Mouse (Mus musculus) heart, adult 18-20 months (tissue): ENCODE measurements around the gene Armc9. TPM values are rescaled to one million over a fixed set of nuclear protein-coding genes. Genes with fewer than 3 reads are reported as not detected.

Experiments used
- DNase-seq, 2 experiments: peaks; one replicate each; pipeline ENCODE4 v3.0.0; 2021 to 2022; ENCODE audit warnings: mixed read lengths in 1 of 2
- long read RNA-seq, 2 experiments: library from polyadenylated mRNA; stranded (forward); transcript quantifications; one replicate each; pipeline ENCODE4 v2.0.0; 2021
- total RNA-seq, 2 experiments: library from RNA; stranded (reverse); gene quantifications; 2 replicates each; pipeline ENCODE4 v1.2.3; 2021

Gene Armc9
- total RNA-seq: 1 to 10 TPM; 3.1 to 3.5 TPM
- long read RNA-seq, experiment 1, full-length matches to known transcripts: 4 of 6 reads
- long read RNA-seq, experiment 1, partial matches to known transcripts: 0 of 6 reads
- long read RNA-seq, experiment 1, other reads (novel, unspliced or antisense): 2 of 6 reads
- long read RNA-seq, experiment 2, partial matches to known transcripts: 2 of 4 reads
- long read RNA-seq, experiment 2, other reads (novel, unspliced or antisense): 1 of 4 reads

GRCm38 (mm10) chr1:86154133-86154823 lies at the start of gene Armc9:
Armc9 (plus strand) TSS chr1:86154780.
- peak; percentile 96 to 98 for DNase-seq

DNA sequence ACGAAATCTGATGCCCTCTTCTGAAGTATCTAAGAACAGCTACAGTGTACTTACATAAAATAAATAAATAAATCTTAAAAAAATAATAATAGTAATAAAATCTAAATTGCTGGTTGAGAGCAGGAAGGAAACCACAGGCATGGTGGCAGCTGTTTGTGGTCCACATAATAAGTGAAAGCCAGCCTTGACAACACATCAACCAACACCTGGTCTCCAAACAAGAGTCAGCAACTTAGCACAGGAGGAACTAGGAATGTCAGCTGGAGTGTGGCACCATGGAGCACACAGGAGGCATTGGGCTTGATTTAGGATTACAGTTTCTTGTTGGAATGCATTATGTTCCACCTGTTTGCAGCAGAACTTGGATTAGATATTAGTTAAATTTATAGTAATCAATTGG lies 49.5 kb upstream of the Armc9 start:
- DNase-seq: no peak

DNA sequence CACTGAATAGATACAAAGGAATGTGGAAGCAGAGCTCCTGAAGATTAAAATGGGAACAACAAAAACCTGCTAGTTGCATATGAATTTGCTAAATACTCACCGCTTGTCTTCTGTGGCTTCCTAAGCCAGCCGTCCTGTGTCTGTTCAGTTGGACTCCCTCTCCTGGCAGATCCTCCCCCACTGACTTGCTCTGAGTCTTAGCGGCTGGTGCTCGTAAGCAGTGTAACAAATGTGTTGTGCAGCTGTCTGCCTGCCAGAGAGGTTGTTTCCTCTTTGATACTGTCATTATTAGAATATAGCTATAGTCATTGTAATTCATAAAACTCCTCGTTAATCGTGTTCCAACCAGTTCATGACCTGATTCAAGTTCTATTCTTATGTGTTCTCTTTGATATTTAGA lies 42.8 kb upstream of the Armc9 start, which contains the start of gene Htr2b:
TSS of gene Htr2b (minus strand) at position 192 of the 400 bp plus-strand sequence.
- DNase-seq: peak; percentile 58 to 69

DNA sequence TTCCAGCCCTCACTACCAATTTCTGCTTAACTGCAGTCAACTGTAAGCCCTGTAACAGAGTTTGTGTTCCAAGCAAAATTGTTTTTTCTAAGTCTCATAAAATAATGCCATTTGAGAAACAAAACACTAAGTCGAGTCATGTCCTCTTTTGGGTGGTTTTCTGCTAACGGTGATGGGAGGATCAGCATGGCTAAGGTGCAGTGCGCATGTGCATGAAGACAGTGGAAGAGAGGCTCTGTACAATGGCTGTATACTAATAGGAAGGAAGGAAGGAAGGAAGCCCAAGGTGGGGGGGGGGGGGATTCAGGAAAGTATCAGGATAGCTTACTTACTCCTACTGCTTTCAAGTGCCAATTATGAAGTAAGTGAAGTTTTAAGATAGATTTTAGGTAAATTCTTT lies 40.4 kb upstream of the Armc9 start:
- DNase-seq: peak in 1 of 2 experiments; percentile 14

DNA sequence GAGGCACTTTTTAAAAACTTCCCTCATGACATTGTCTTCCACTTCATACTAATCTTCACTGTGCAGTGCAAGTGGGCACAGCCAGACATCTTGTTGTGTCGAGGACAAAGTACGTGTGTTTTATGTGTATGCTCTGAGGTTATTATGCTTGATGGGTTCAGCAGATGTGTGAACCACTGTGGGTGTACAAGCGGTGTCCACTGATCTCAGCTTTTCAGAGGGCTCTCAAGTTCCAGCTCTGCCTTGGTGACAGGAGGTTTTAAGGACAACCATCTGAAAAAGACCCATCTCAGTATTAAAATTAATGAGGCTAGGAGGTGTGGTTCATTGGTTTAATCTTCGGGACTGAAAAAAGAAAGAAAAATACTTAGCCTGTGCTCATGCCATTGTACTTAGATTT lies 35.0 kb upstream of the Armc9 start:
- no peak for DNase-seq

DNA sequence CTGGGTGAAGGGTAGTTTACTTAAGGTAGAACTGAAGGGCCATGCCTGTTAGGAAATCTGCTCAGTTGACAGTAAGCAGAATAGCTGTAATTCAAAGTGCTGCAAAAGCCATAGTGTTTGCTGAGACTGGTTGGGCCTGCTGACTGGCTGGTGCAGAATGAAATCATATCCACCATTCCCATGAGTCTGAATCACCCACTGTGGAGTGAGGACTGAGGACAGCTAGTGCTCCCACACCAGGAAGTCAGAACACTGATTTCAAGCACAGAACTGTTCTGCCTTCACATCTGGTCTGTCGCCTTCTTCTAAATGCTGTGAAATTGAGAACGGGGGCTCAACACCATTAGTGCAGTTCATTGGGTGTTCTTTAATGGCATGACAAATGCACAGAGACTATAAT lies 28.5 kb upstream of the Armc9 start:
- no peak for DNase-seq

- DNase-seq: no peak
Observed at GRCm38 (mm10) chr1:86133337-86133736, 21.2 kb upstream of the Armc9 start, which contains the start of gene Gm21972. Gm21972 (plus strand) TSS chr1:86133637.

- no peak for DNase-seq
Observed at GRCm38 (mm10) chr1:86135315-86135714, 19.3 kb upstream of the Armc9 start.

- DNase-seq: no peak
Observed at GRCm38 (mm10) chr1:86141081-86141480, 13.5 kb upstream of the Armc9 start.

GRCm38 (mm10) chr1:86143165-86143564 lies 11.4 kb upstream of the Armc9 start:
- peak; percentile 23 to 62 for DNase-seq

GRCm38 (mm10) chr1:86144001-86144944 lies 10.3 kb upstream of the Armc9 start:
- peak; percentile 22 to 25 for DNase-seq

GRCm38 (mm10) chr1:86146293-86146692 lies 8.3 kb upstream of the Armc9 start:
- no peak for DNase-seq

DNA sequence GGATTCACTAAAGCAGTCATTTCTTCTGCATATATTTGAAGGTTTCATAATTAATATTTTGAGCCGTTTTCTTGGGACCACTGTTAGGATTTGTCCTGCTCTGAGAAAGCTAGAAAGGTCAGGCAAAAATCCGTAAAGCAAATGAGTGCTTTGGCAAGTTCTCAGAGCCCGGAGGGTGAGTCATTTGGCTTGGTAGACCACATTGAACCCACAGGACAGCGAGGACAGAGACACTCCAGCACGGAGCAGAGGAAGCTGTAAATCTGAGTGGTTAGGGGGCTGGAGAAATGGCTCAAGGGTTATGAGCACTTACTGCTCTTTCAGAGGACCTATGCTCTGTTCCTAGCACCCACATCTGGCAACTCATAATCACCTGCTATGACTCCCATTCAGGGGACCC lies 7.0 kb upstream of the Armc9 start:
- peak; percentile 14 to 20 for DNase-seq

- no peak for DNase-seq
Observed at GRCm38 (mm10) chr1:86148161-86148560, 6.4 kb upstream of the Armc9 start.

GRCm38 (mm10) chr1:86150929-86151328 lies 3.7 kb upstream of the Armc9 start:
- no peak for DNase-seq

DNA sequence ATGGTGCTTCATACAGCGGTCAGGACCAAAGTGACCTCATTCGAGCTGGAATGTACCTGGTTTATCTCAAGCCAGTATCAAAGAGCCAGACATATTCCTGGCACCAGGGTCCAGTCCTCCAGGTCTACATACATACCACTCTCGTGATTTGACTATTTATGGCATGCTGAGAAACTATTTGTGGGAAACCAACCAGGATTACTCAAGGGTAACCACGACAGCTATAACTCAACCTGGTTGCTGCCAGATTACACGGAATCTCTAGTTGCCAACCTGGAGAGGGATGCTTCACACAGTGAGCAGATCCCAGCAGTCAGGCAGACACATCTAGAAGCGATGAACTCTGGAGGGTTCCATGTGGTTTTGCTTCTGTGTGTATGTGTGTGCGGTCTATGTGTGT lies 3.2 kb upstream of the Armc9 start:
- DNase-seq: no peak

DNA sequence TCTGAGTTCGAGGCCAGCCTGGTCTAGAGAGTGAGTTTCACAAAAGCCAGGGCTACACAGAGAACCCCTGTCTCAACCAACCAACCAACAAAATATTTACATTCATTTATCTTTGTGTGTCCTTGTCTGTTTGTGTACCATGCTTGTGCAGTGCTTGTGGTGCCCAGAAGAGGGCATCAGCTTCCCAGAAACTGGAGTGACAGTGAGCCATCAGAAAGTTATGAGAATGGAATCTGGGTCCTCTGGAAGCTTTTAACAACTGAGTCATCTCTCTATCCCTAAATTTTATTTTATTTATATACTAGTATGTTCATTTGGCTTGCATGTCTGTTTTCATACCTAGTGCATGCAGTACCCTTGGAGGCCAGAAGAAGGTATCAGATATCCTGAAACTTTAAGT lies 2.0 kb upstream of the Armc9 start:
- DNase-seq: no peak

DNA sequence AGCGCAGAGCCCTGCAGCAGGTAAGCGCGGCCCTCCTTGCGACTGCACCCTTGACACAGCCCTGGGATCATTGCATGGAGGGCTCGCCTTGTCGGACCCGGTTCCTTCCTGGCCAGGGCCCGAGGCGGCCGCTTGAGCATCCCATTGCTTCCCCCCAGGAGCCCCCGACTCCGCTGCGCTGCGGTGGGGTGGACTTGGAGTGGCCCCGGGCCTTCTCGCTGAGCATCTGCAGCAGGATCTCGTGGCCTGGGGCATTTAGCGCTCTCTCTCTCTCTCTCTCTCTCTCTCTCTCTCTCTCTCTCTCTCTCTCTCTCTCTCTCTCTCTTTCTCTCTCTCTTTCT lies 214 bp downstream of the Armc9 start:
- DNase-seq: no peak

DNA sequence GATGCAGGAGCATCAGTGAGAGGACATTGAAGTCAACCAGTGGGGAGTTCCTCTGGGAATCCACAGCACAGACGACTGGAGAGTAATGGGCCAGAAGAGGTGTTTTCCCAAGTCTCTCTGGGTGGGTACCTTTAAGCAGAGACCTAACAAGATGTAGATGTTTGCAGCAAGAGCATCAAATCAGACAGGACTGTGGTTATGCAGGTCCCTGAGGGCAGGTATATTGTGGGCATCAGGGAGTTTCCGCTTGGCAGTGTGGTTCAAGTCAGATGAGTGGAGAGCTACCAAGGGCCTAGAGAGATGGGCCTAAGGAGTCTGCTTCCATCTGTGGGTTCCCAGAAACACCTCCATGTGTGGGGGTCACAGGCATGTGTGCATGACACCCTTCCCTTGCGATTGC lies 1.5 kb downstream of the Armc9 start:
- no peak for DNase-seq

- DNase-seq: no peak
Observed at GRCm38 (mm10) chr1:86156595-86156994, 2.0 kb downstream of the Armc9 start.

GRCm38 (mm10) chr1:86160059-86160458 lies 5.5 kb downstream of the Armc9 start:
- DNase-seq: no peak

DNA sequence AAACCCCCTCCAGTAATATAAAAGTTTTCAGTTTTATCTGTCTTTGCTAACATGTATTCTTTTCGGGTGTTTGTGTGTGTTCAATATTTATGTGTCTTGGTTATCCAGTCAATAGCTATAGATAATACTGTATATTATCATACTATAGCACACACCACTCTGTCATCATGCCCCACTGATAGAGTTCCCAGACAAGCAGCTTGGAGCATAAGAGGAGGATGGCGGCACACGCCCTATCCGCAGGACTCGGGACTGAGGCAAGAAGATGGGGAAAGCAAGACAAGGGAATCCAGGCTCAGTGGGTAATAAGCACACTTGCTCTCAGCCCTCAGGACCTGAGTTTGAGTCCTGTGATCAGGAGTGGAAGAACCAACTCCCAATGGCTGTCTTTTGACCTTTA lies 5.9 kb downstream of the Armc9 start:
- no peak for DNase-seq

DNA sequence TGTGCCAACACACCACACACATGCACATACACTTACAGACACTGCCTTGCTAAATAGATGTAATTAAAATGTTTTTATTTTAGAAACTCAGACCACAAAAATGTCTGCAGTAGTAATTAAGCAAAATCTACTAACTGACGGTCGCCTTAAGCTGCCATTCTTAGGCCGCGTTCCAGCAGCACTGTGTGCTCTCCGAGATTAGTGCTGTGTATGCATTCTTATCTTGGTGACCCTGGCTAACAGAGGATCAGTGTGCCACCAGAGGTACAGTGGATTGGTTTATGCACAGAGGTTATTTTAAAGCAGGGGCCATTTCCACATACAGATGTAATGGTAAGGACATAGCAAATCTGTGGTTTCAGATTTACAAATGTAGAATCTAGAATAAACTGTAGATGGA lies 6.5 kb downstream of the Armc9 start:
- no peak for DNase-seq
